Mouse (Mus musculus): ENCODE data around the gene Palm. TPM values are rescaled to one million over a fixed set of nuclear protein-coding genes. Genes with fewer than 3 reads are reported as not detected.
A peak's percentile ranks its signal among the peaks of the same experiment; 100 is the strongest.

The Palm gene
- total RNA-seq, 2 experiments from 2014 or later: 91.8 to 119 TPM

DNA sequence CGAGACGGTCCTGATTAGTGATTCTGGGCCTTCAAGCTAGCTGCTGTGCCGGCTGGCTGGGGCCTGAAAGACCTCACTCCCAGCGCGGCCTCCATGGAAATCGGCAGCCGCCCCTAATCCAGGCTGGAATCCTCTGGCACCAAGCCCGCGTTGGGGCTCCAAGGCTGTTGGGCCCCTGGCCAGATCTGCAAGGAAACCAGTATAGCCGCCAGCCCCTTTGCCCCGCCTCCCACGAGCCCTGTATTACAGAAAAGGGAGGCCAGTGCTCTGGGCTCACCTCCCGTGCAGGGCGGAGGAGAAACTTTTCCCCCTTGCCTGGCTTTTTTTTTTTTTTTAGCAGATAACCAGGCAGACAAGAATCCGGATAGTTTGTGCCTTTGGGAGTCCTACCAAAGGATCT is 60.0 kb downstream of the Palm start:
- peak; percentile 95 to 96 for DNase-seq (ENCODE audit: low spot score in 2 of 2)

DNA sequence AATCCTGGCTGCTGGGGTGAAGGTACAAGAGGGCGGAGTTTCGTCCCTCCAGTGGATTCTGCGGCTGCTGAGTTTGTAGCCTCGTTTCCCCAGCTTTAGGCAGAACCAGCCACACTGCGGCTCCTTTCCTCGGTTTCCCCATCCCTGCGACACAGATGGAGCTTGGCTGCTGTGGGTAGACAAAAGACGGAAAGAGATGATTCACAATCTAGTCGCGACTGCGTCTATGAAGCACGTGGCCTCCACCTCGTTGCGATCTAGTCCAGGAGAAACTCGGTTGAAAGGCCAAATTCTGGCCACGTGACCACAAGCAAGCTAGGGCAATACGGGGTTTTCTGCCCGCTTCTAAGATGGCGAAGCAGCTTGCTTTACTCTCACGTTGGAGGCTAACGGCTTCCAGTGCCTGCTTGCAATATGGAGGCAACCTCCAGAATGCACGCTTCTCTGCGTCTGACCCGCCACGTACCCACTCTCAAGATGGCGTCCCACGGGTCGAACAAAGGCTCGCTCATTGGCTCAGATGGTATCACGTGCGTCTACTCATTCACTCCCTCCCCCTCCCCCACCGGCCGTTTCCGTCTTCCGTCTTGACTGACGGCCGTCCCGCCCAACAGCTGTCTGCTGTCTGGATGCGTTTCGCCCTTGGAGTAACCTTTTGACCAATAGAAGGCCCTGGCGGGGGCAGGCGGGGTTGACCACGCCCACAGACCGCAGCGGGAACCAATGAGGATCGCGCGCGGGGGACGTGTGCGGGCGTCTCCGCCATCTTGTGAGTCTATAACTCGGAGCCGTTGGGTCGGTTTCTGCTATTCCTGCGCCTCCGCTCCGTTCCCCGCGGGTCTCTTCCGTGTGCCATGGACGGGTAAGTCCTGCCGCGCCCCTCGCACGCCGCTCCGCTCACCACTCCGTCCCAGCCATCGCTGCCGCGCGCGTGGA is 60.8 kb downstream of the Palm start, which contains the start of gene Ptbp1:
TSS of gene Ptbp1 (plus strand) at position 568 of the 936 bp plus-strand sequence.
- peak; percentile 93 to 99 for DNase-seq (ENCODE audit: low spot score in 2 of 2)

DNA sequence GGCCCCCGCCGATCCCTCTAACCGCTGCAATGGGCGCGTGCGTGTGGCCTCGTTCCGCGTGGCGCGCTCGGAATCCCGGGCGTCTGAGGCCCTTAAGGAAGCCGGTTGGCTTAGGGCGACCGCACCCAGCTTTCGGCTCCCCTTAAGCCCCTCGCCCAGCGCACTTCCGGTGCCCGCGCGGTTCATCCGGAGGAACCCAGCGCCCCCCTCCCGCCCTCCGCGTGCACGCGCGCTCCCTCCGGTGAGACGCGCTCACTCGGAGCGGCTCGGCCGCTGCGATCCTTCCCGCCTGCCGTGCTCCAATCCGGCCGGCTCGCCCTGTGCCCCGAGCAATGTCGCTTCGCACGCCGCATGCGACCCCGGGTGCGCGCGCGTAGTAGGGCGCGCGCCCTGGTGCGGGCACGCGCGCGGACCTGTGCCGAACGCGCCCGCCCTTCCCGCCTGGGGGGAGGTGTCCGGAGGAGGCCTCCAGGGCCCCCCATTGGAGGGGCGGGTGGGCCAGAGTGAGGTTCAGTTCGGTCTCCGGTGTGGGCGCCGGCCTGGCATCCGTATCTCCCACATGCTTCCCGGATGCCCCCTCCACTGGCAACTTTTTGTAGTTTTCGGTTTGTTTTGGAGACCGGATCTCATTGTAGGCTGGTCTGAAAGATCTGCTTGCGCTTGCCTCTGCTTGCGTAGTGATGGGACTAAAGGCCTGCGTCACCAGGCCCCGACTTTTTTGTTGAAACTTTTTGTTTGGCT is 61.6 kb downstream of the Palm start:
- DNase-seq (ENCODE audit: low spot score in 2 of 2): no peak

- no peak for DNase-seq (ENCODE audit: low spot score in 2 of 2)
Measured at GRCm38 (mm10) chr10:79855558-79856184, 62.3 kb downstream of the Palm start.

DNA sequence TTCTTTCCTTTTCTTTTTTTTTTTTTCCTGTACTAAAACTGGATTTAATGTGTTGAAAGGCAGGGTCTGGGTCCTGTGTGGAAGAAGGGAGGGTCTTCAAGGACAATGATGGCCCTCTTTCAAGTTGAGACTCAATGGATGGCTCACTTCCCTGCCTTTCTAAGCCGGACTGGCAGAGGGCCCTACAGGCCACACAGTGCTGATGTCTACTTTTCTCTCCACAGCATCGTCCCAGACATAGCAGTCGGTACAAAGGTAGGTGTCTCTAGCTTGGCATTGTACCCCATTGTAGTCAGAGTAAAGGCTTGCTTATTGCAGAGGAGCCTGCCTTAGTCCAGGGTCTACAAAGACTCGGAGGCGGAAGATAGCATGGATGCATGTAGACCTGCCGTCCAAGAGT is 62.9 kb downstream of the Palm start:
- no peak for DNase-seq (ENCODE audit: low spot score in 2 of 2)

DNA sequence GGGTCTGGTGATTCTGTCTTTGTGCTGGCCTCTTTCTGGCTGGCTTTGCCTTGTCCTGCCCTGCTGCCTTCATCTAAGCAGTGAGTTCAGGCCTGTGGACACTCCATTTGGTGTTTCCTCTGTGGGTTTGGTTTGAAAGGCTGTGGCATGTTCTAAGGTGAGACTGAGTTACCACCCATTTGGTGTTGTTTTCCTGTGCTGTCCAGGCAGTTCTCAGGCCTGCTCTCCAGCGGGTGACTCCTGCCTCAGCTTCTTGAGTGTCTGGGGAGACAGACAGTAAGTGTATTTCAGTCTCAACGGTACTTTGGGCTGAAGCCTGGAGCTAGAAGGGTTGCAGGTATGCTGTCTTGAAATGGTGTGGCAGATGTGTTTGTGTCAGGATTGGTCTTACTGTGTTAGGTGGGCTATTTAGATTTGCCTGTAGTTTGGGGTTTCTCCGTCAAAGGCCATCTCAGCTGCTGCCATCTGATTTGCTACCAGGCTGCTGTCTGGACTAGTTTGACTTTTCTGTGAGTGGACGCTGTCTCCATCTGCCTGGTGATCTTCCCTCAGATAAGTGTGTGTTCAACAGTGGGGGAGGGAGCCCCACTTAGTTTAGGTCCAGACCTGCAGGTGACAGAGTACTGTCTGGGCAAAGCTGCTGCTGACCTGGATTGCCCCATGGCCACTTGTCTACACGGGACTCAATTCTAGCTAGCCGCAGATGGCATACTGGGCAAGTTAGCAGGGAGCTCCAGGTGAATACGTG is 63.5 kb downstream of the Palm start:
- no peak for DNase-seq (ENCODE audit: low spot score in 2 of 2)

GRCm38 (mm10) chr10:79857452-79857811 is 64.1 kb downstream of the Palm start:
- no peak for DNase-seq (ENCODE audit: low spot score in 2 of 2)

DNA sequence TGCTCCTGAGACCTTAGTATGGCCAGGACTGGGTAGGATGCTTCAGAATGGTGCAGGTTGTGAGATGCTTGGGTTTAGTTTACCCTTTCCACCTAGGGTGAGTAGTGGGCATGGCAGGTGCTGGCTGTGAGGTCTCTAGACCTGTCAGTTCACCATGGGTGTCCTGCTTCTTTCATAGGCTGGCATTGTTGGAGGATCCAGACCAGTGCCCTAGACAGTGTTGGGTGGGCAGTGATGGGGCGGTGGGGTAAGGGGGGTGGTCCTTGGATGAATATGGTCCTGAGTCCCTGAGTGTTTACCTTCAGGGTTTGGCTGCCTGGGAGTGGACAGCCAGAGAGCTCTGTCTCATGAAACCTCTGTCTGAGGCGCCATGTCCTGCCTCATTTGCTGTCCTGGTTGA is 64.5 kb downstream of the Palm start:
- DNase-seq (ENCODE audit: low spot score in 2 of 2): no peak

DNA sequence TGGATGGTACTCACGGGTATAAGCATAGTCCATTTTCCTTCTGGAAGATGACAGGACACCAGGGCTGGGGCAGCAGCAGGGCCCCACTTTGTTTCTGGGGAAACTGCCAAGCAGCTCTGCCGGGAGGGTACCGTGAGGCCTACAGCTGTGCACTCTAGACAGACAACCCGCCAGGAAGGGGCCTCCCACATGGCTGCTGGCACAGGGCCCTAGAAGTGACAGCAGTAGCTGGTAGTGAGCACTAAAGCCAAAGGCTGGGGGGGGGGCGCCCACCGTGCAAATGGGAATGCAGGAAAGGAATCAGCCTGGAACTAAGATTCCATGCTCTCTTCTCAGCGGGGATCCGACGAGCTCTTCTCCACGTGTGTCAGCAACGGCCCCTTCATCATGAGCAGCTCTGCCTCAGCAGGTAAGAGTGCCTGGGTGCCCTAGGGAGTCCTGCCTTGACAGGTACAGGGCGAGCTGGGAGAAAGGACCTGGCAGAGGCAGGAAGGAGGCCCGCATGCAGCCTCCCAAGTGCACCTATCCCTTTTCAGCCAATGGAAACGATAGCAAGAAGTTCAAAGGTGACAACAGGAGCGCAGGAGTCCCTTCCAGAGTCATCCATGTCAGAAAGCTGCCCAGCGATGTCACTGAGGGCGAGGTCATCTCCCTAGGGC is 65.2 kb downstream of the Palm start:
- DNase-seq (ENCODE audit: low spot score in 2 of 2): no peak

DNA sequence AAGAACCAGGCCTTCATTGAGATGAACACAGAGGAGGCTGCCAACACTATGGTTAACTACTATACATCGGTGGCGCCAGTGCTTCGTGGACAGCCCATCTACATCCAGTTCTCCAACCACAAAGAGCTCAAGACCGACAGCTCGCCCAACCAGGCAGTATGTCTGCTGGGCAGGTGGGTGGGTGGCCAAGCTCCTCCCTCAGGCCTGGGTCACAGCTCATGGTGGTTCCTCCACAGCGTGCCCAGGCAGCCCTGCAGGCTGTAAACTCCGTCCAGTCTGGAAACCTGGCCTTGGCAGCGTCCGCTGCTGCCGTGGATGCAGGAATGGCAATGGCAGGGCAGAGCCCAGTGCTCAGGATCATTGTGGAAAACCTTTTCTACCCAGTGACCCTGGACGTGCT is 65.7 kb downstream of the Palm start:
- DNase-seq (ENCODE audit: low spot score in 2 of 2): no peak

- no peak for DNase-seq (ENCODE audit: low spot score in 2 of 2)
Measured at GRCm38 (mm10) chr10:79860079-79860911, 66.9 kb downstream of the Palm start.

DNA sequence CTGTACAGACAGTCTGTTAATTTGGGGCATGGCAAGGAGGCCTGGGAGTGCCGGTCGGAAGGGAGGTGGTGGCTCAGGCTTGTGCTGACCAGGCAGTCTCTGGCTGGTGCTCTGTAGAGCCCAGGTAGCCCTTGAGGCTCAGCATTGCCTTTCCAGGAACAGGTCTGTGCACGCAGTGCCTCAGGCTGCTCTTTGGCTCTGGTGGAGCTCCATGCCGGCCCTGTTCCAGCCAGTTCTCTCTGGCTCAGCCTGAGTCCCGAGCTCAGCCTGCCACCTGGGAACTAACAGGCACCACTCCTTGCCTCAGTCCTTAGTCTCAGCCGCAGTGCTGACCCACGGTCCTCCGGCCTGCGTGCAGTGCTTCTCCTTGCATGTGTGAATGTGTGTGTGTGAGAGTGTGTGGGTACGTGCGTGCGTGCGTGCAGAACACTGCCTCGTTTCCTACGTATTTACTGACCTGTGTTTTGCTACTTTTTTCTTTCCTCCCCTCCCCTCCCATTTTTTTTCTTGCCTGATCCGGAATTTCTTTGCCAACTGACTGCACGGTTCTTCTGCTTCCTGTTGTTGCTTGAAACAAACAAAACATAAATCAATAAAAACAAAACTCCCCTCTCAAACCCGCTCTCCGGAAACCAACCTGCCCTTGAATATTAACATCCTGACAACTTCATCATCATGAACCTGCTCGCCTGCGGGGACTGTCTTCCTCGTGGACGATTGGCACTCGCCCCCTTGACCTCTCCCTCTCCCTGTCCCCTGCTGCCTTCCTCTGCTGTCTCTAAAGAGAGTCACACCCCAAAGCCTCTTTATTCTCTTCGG is 68.1 kb downstream of the Palm start:
- DNase-seq (ENCODE audit: low spot score in 2 of 2): no peak

DNA sequence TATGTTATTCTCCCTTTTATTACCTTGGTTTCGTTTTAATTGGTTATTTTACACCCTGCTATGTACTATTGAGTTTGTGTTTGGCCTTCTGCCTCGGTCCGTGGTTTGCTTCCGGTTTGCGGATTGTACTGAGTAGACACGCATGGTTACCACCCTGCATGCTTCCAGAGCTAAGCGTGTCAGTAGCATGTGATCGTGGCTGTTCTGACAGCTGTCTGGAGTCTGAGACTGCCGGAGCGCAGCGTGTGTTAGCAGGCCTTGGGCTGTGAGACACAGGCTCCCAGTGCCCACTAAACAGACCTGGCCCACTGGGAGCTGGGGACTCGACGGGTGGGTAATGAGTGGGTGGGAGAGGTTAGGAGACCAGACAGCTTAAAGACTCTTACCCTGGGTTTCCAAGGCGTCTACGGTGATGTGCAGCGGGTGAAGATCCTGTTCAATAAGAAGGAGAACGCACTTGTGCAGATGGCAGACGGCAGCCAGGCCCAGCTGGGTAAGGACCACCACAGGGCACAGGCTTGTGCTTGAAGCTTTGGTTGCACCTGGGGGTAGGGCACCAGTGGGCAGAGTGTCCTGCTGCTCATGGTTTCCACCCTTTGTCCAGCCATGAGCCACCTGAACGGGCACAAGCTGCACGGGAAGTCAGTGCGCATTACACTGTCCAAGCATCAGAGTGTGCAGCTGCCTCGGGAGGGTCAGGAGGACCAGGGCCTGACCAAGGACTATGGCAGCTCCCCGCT is 68.8 kb downstream of the Palm start:
- no peak for DNase-seq (ENCODE audit: low spot score in 2 of 2)

GRCm38 (mm10) chr10:79862925-79863324 is 69.6 kb downstream of the Palm start:
- DNase-seq (ENCODE audit: low spot score in 2 of 2): no peak

- DNase-seq (ENCODE audit: low spot score in 2 of 2): no peak
Measured at GRCm38 (mm10) chr10:79864351-79865188, 71.2 kb downstream of the Palm start.

- no peak for DNase-seq (ENCODE audit: low spot score in 2 of 2)
Measured at GRCm38 (mm10) chr10:79865189-79865601, 71.8 kb downstream of the Palm start.

GRCm38 (mm10) chr10:79865801-79866295 is 72.5 kb downstream of the Palm start:
- no peak for DNase-seq (ENCODE audit: low spot score in 2 of 2)
